Mouse (Mus musculus): Measurements from ENCODE around the gene Bcl3.

The Bcl3 gene

DNA sequence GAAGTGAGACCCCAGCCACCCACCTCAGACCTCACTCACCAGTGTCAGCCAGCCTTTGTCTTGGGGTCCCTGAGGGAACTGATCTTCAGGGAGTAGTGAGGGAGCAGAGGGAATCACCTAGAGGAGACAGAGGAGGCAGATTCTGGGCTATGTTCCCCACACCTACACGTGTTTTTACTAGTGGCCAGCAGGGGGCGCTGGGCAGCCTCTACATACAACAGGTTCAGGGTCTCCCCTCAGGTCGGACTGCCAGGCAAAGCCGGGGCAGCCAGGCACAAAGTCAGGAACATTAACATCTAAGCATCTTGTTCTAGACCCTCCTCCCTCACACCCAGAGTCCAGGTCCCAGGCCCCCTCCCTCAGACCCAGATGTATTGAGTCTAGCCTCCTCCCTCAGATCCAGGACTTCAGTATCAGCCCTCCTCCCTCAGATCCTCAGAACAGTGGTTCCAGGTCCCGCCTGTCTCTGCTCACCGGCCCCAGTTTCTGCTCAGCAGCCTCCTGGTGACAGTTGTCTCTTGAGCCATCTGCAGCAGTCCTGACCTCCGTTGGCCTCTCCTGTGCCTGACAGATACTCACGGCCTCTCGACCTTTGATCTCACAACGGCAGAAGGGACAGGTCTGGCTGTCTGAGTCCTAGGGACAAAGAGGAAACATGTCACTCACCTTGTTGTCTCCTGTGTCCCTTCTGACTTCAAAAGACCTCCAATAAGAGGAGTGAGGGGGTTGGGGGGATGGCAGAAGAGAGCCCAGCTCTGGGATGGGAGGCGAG lies 37.6 kb downstream of the Bcl3 start:
- in situ Hi-C loops (cut with MboI; ENCODE audit: low pct_unique_long_range_greater_than_20kb in 1 of 2, low sequenced_read_pairs in 2 of 2, unreplicated experiment in 1 of 2): loop anchor here (5.0 to 25.0 kb wide), 2 partner anchors 38 to 373 kb away; partner anchors contain the start of genes Ckm (in 1 of the 2) and Klc3 (in 1 of the 2)

DNA sequence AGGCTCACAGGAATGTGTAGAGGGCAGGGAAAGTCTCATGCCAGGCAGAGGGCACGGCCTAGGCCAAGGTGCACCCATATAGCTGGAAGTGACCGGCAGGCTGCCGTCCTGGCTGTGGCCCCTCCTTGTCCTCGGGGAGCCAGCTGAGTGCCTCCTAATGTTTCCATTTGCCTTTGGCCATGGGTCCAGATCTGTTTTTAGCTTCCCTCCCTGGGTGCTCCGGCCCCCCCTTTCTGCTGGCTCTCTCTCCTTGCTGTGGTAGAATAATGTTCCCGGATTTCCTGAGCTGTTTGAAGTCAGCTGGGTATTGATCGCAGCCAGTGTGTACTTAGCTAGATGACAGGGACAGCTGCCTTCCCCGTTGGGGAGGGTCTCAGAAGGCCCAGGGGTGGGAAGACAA lies 38.9 kb downstream of the Bcl3 start:
- in situ Hi-C loops (cut with MboI; ENCODE audit: low pct_unique_long_range_greater_than_20kb in 1 of 2, low sequenced_read_pairs in 2 of 2, unreplicated experiment in 1 of 2): loop anchor here in 1 of 2 experiments (25.0 kb wide), 1 partner anchor 371 kb away; the partner anchor contains the start of genes Ckm and Klc3

DNA sequence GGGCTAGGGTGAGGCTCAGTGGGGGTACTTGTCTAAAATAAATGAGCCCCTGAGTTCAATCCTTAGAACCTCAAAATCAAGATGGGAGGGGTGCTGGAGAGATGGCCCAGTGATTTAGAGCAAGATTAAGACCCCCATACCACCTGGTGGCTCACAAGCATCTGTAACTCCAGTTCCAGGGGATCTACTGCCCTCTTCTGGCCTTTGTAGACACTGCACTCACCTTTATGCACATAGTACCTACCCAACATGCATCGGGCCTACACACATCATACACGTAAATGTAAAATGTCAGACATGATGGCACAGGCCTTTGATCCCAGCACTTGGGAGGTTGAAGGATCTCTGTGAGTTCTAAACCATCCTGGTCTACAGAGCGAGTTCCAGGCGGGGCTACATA lies 39.9 kb downstream of the Bcl3 start:
- in situ Hi-C loops (cut with MboI; ENCODE audit: low pct_unique_long_range_greater_than_20kb in 1 of 2, low sequenced_read_pairs in 2 of 2, unreplicated experiment in 1 of 2): loop anchor here in 1 of 2 experiments (25.0 kb wide), 1 partner anchor 370 kb away; the partner anchor contains the start of genes Ckm and Klc3

DNA sequence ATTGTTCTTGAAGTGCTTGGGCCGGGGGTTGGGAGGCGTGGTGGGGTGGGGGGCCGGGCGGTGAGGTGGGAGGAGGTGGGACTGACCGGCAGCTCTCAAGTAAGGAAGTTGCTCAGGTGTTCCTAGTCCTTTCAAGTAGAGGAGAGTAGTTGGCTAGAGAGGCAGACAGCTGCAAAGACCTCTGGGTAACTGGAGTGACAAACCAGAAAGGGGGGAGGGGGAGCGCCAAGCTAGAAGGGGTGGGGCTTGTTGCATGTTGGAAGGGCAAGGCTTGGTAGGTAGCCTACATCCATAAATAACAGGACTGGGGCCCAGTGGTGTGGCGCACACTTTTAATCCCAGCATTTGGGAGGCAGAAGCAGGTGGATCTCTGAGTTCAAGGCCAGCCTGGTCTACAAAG lies 40.8 kb downstream of the Bcl3 start:
- in situ Hi-C loops (cut with MboI; ENCODE audit: low pct_unique_long_range_greater_than_20kb in 1 of 2, low sequenced_read_pairs in 2 of 2, unreplicated experiment in 1 of 2): loop anchor here in 1 of 2 experiments (25.0 kb wide), 1 partner anchor 369 kb away; the partner anchor contains the start of genes Ckm and Klc3

DNA sequence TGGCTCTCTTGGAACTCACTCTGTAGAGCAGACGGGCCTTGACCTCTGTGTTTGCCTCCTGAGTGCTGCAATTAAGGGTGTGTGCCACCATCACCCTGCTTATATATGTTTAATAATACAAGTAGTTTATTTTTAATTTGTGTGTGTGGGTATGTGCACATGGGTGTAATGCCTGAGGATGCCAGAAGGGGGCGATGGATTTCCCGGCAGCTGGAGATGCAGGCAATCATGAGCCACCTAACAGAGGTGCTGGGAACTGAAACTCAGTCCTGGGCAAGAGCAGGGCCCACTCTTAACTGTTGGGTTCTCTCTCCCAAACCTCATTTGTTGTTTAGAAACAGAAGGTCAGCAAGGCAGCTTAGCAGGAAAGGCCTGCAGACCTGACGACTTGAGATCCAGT lies 42.7 kb downstream of the Bcl3 start:
- in situ Hi-C loops (cut with MboI; ENCODE audit: low pct_unique_long_range_greater_than_20kb in 1 of 2, low sequenced_read_pairs in 2 of 2, unreplicated experiment in 1 of 2): loop anchor here in 1 of 2 experiments (25.0 kb wide), 1 partner anchor 368 kb away; the partner anchor contains the start of genes Ckm and Klc3

DNA sequence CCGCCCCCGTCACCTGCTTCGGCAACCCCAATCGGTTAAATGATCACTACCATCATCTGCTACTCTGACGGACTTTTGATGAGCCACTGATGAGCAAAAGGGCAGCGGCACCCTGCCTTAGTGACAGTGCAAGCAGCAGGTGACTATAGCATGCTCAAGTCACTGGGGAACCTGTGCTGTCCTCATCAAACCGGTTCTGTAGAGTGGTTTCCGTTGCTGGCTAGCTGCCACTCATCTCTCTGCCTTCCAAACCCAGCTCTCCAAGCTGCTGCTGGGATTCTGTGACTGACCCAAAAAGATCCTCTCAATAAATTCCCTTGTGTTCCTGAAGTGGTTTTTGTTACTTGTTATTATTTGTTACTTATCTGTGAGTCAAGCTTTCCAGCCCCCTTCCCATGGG lies 43.9 kb downstream of the Bcl3 start:
- in situ Hi-C loops (cut with MboI; ENCODE audit: low pct_unique_long_range_greater_than_20kb in 1 of 2, low sequenced_read_pairs in 2 of 2, unreplicated experiment in 1 of 2): loop anchor here in 1 of 2 experiments (25.0 kb wide), 1 partner anchor 366 kb away; the partner anchor contains the start of genes Ckm and Klc3

DNA sequence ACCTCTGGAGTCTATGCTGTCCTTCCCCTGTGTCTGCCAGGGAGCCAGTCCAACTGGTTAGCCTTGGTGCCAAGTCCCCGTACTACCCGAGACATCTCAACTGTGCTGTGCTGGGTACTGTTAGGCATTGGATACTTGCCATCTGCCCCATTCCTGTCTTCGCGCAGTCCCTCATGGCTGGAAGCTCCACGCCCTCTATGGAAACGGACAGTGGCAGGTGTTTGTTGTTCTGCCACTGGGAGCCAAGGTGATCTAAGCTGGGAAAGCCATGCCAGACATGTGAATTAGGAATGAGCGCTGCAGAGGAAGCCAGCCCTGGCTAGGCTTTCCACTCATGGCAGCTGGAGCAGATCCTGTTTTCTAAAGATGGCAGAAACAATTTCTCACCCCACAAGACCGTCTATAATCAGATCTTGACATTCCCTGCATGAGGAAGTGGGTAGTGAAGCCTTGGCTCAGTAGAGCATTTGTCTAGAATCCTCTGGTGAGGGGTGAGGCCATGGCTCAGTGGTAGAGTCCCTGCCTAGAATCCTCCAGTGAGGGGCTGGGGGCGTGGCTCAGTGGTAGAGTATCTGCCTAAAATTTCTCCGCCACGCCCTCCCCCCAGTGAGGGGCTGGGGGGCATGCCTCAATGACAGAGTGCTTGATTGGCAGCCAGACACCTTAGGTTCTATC lies 45.4 kb downstream of the Bcl3 start:
- in situ Hi-C loops (cut with MboI; ENCODE audit: low pct_unique_long_range_greater_than_20kb in 1 of 2, low sequenced_read_pairs in 2 of 2, unreplicated experiment in 1 of 2): loop anchor here in 1 of 2 experiments (25.0 kb wide), 1 partner anchor 365 kb away; the partner anchor contains the start of genes Ckm and Klc3

DNA sequence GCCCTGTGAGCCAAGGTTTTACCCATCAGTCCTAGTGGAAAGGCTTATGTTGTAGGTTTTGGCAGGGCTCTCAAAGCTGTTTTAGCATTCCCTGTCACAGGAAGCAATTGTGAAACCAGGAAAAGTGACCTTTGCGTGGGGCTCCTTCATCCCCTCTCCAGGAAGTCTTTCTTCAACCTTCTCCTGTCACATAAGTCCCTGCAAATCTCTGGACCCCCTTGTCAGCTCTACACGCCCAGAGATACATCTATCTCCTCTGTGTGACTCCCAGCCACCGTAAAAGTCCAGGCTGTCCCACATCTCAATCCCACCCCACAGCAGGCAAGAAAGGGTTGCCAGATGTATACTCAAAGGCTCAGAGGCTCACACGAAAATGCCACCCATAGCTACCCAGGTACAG lies 50.9 kb downstream of the Bcl3 start:
- in situ Hi-C loops (cut with MboI; ENCODE audit: low pct_unique_long_range_greater_than_20kb in 1 of 2, low sequenced_read_pairs in 2 of 2, unreplicated experiment in 1 of 2): no loop called here

DNA sequence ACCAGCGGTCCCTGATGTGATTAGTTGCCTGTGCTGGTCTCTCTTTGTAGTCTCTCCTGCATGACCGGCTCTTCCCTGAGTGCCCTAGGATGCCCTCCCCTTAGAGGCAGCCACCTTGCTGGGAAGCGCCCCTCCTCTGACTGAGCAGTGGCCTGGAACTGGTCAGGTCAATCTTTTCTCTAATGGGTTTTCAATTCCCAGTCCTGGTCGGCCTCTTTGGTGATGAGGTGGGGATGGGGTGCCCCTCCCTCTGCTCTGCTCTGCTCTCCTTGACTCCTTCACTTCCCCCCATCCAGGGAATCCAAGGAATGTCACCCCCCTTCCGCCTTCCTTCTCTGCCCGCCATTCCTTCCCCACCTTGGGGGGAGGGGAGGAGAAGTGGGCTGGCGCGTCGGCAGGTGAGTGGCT lies 51.6 kb downstream of the Bcl3 start, which contains the start of gene Bcam:
Gene Bcam (minus strand): TSS at position 33 of the 408 bp plus-strand sequence.
- in situ Hi-C loops (cut with MboI; ENCODE audit: low pct_unique_long_range_greater_than_20kb in 1 of 2, low sequenced_read_pairs in 2 of 2, unreplicated experiment in 1 of 2): no loop called here

DNA sequence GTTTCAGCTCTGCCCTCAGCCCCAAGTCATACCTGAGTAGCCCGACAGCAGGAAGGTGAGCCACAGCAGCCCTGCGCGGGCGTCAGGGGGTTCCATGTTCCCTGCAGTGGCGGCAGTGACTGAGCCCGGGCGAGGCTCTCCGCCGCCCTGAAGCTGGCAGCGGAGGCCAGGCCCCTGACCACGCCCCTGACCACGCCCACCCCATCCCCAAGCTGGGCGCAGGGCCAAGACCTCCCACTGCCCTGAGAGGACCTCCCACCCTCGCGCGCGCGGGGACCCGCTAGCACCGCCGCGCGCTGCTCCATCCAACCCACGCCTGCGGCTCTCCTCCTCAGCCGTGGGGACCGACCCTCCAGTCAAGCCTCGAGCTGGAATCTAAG lies 52.2 kb downstream of the Bcl3 start:
- in situ Hi-C loops (cut with MboI; ENCODE audit: low pct_unique_long_range_greater_than_20kb in 1 of 2, low sequenced_read_pairs in 2 of 2, unreplicated experiment in 1 of 2): no loop called here

DNA sequence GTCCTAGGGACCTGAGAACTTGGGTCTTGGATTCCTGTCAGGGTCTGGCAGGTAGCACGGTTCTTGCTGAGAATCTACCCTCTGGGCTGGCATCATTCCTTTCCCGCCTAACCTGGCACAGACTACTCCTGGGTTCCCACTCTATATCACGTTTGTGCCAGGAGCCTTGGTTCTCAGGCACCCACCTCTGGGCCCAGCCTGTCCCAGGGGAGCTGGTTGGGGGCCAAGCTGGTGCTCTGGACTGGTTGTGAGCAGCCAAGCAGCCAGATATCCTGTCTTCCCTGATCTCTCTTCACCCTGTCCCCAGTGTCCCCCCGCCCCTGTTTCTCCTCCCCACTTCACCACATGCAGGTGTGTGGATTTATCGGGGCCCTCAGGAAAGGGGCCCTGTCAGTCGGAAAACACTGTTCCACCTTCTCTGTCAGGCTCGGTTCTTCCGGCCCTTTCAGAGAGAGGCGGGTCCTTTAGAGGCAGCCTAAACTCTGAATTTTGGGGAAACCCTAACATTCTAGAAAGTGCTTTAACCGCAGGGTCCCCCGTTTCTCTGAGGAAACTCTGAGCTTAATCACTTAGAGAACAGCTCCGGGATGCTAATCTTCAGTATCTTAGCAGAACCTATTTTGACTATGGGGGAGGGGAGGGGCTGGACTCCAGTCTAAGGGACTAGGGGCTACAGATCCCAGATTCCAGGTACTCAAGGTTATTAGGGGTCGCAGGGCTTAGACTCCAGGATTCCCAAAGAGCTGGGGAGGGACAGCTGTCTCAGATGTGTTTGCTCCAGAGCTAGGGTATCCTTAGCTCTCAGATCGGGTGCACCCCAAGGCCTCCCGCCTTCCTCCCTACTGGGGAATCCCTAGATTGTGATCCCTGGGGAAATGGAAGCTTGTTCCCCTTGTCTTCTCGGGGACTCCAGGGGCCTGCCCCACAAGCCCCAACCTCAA lies 52.9 kb downstream of the Bcl3 start:
- in situ Hi-C loops (cut with MboI; ENCODE audit: low pct_unique_long_range_greater_than_20kb in 1 of 2, low sequenced_read_pairs in 2 of 2, unreplicated experiment in 1 of 2): no loop called here

DNA sequence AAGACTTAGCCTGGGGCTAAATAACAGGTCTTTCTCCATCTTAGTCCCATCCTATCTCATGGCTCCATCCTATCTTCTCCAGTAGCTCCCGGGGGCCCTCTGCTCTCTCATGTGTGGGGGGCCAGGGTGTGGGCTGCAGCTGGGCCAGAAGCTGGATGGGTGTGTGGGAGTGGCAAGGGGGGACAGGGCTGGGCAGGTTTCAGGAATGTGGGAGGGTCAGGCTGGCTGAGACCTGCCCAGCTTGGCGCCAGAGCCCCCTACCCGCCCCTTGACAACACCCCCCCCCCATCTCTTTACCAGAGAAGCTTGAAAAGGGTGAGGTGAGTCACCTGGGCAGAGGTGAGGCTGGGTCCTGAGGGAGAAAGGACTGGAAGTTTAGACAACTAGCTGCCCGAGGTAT lies 53.6 kb downstream of the Bcl3 start:
- in situ Hi-C loops (cut with MboI; ENCODE audit: low pct_unique_long_range_greater_than_20kb in 1 of 2, low sequenced_read_pairs in 2 of 2, unreplicated experiment in 1 of 2): no loop called here

DNA sequence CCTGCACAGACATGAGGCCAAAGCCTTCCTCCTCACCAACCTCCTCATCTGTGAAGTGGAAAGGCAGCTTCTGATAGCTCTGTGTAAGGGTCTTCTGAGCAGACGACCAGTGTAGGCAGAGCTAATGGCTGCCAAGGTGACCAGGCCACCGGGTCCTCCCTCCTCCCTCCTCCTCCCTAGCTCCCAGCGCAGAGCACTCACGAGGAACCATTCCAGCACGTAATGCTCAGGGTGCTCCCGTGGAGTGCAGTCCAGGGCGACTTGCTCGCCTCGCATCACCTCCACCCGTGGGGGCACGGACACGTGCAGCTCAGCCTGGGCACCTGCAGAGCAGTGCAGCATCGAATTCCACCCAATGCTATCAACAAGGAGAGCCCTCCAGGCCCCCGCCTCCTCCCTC lies 54.3 kb downstream of the Bcl3 start:
- in situ Hi-C loops (cut with MboI; ENCODE audit: low pct_unique_long_range_greater_than_20kb in 1 of 2, low sequenced_read_pairs in 2 of 2, unreplicated experiment in 1 of 2): no loop called here

DNA sequence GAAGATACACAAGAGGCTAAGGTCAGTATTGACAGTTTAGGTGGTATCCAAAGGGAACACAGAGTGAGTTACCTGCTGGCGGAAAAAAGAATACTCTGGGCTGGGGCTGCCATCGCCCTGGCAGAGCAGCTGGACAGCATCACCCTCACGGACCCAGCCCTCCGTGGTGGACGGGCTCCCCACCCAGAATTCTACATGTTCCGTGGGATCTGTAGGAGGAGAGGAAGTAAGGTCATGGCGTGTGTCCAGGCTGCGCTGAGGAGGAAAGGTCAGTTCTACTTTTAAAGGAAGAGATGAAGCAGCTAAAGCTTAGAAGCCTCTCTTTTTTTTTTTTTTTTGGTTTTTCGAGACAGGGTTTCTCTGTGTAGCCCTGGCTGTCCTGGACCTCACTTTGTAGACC lies 58.0 kb downstream of the Bcl3 start:
- in situ Hi-C loops (cut with MboI; ENCODE audit: low pct_unique_long_range_greater_than_20kb in 1 of 2, low sequenced_read_pairs in 2 of 2, unreplicated experiment in 1 of 2): no loop called here

DNA sequence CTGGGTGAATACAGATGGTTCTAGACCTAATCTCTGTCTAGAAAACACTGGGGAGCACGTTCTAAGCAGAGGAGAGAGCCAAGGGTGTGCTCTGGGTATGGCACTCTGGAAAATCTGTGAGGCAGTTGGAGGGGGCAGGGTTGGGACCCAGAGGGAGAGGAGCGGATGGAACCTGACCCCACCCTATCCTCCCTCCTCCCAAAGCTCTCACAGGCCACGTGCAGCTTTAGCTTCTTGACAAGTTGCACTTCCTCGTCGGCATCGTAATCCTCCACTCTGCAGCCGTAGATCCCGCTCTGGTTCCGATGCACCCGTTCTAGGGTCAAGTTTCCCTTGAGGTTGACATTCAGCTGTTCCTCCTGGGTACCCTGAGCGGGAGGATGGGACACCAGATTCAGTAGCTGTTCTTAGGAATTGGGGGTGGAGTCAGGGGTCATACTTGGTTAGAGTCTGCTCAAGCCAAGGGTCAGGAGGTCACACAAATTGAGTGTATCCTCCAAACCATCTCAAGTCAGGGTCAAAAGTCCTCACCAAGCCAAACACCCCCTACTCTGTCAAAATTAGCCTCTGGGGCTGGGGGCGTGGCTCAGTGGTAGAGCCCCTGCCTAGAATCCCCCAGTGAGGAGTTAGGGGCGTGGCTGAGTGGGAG lies 58.6 kb downstream of the Bcl3 start:
- in situ Hi-C loops (cut with MboI; ENCODE audit: low pct_unique_long_range_greater_than_20kb in 1 of 2, low sequenced_read_pairs in 2 of 2, unreplicated experiment in 1 of 2): no loop called here

DNA sequence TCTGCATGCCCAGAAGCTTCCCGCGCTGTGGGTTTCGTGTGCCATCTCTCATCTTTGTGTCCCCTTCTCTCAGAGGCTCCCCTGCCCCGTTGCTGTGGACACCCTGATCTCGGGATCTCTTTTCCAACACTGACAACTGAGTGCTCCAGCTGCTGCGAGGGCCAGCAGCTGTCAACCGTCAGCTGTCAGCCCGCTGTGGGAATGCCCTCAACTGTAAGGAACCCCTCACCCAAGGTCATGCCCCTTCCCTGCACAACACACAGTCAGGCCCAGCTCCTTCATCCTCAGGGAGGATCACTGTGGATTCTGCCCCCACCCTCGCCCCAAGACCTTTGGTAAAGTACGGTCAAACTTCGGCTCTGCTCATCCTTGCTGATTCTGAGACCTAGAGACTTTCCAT lies 60.3 kb downstream of the Bcl3 start:
- in situ Hi-C loops (cut with MboI; ENCODE audit: low pct_unique_long_range_greater_than_20kb in 1 of 2, low sequenced_read_pairs in 2 of 2, unreplicated experiment in 1 of 2): no loop called here

DNA sequence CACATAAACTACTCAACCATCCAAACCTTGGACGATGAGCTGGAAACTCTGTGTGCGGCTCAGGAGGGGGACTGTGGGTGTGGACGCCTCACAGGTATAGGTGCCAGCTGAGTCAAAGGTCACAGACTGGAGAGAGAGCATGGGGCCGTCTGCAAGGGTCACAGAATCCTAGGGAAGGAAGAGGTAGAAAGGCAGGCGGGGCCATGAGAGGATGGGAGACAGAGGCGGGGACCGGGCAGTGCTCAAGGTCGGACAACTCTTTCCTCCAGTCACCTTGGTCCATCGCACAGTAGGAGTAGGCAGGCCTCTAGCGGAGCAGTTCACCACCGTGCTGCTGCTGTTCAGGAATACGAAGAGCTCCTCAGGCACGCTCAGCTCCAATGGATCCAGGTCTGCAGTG lies 62.5 kb downstream of the Bcl3 start:
- in situ Hi-C loops (cut with MboI; ENCODE audit: low pct_unique_long_range_greater_than_20kb in 1 of 2, low sequenced_read_pairs in 2 of 2, unreplicated experiment in 1 of 2): no loop called here

DNA sequence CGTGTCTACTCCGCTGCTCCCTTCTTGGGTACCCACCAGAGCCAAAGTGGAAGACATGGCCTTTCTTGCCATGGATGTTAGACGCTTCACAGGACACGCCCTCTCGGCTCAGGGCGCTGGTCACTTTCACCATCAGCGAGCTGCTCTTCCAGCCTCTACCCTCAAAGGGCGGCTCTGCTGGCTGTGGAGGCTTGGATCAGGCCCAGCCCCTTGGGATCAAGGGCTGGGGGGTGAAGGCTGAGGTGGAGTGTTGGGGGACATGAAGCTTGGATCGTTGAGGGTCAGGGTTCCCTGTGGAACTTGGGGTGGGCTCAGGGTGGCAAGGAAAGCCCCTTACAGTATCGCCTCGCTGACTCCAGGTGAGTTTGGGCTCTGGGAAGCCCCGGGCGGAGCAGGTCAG lies 63.9 kb downstream of the Bcl3 start:
- in situ Hi-C loops (cut with MboI; ENCODE audit: low pct_unique_long_range_greater_than_20kb in 1 of 2, low sequenced_read_pairs in 2 of 2, unreplicated experiment in 1 of 2): no loop called here

Data from mouse embryonic stem cell (cell line).